Mouse (Mus musculus) heart, postnatal 0 days (tissue): ENCODE measurements around the gene Zfp975.
"Not testable (repeated sequence)": the region's sequence is repeated elsewhere in the genome, so short reads cannot be mapped to it uniquely, and the experiment has no call there.

Experiments
- CTCF ChIP-seq: IDR thresholded peaks from 2 replicates; pipeline ENCODE4 v1.5.1; 2016; ENCODE audit warnings: antibody characterized with exemption, control low read depth, low read depth
- EP300 ChIP-seq: IDR thresholded peaks from 2 replicates; pipeline ENCODE4 v1.6.1; 2016; ENCODE audit warnings: antibody characterized with exemption, low read depth

GRCm38 (mm10) chr7:42643120-42643620 lies 49.4 kb downstream of the Zfp975 start:
- not testable (repeated sequence) for TF ChIP-seq EP300, CTCF
